Mouse (Mus musculus): ENCODE measurements at regions not wholly inside any gene's neighbourhood (a gene's known extent, or its start where the extent isn't known, plus 50 kb on each side); places are given as distances from the start of the nearest gene placed in this dataset.

DNA sequence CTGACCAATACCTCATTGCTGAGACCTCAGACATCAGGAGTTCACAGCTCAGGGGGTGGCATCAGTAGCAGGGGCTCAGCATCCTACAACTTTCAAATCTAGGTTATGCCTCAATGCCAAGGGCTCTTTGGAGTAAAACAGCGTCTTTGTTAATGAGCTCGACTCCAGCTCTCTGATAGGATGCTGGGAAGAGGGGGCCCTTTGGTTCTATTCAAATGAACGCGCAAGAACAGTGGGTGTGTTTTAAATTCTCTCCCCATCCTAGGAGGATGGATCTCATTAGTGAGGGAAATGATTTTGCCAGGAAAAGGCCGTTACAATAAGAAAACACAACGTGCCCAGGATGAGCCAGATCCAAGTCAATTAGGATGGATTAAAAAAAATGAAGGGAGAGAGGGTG lies 132.2 kb upstream of the 3110018I06Rik start:
- in situ Hi-C loops (cut with MboI, MseI) = no loop called here

DNA sequence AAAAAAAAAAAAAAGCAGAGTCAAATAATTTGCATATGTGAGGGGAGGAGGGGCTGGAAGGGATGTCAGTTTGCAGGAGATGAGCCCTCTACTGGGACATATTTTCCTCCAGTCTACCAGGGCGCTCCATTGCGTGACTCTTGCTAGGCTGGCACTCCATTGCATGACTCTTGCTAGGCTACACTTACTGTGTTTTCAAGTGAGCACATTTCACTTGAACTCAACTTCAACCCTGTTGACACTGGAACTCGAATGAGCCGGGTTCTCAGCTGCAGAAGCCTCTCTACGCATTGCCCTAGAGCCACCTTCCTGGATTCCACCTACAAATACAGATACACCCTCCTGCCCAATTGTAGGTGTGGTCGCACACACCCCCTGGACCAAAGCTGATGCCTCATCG lies 131.5 kb upstream of the 3110018I06Rik start:
- in situ Hi-C loops (cut with MboI, MseI) = no loop called here

DNA sequence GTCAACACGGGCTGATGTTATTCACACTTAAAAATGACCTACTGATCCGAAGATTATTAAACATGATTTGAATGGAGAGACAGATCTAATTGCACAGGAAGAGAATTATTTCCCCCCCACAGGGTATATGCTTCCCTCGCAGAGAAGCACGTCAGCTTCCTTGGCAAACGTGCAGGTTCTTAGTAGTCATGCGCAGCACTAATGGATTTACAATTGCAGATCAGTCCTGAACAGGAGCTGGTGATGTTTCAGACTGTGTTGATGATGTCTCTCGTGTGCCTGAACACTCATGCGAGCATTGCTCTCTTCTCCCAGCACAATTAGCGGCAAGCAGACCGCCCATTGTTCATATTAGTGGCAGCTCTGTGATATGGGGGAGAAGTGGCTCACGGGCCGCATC lies 127.9 kb upstream of the 3110018I06Rik start:
- in situ Hi-C loops (cut with MboI, MseI) = no loop called here

DNA sequence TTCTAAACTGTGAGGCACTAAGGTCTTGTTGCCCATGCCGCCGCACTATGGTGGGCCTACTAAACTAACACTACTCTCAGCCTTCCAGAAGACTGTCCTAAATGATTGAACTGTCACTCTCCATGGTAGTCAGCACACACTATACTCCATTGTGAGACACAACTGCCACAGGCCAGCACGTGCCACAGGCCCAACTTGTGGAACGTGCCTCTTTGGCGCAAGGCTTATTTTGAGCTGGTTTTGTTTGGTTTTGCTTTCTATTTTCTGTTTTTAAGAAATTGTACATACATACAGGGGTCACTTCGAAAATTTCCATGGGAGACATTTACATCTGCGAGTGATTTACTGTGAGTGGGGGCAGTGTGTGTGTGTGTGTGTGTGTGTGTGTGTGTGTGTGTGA lies 126.8 kb upstream of the 3110018I06Rik start:
- in situ Hi-C loops (cut with MboI, MseI) = no loop called here

DNA sequence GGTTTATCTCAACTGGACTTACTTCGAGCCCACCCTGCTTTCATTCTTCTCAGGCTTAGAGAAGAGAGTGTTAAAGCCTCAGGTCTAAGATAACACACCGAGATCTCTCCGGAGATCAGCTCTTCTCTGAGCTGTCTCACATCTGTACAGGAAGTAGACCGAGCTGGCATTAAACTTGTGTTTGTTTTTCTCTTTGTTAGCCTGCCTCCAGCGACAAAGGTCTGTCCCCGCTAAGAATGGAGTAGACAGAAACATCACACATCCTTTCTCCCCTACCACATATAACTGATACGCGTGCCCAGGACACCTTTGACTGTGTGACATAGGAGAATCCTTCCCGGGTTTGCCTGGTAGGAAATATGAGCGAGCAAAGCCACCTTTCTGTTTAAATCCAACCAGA lies 126.3 kb upstream of the 3110018I06Rik start:
- in situ Hi-C loops (cut with MboI, MseI) = no loop called here

DNA sequence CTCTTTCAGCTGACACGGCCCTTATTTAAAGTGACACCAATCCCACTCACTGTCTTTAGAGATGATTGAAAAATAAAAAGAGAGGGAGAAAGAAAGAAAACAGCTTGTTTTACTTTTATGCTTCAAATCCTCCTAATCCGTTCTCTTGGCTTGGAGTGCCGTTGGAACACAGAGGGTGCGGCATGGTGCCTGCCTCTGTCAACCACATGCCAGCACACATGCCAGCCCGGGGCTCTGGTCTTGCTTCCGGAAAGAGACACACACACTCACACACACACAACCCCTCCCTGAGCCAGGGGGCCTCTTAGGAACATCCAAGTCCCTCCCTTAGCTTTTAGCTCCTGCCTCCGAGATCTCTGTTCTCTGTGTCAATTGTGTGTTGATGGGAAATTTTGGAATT lies 116.2 kb upstream of the 3110018I06Rik start:
- in situ Hi-C loops (cut with MboI, MseI) = no loop called here

DNA sequence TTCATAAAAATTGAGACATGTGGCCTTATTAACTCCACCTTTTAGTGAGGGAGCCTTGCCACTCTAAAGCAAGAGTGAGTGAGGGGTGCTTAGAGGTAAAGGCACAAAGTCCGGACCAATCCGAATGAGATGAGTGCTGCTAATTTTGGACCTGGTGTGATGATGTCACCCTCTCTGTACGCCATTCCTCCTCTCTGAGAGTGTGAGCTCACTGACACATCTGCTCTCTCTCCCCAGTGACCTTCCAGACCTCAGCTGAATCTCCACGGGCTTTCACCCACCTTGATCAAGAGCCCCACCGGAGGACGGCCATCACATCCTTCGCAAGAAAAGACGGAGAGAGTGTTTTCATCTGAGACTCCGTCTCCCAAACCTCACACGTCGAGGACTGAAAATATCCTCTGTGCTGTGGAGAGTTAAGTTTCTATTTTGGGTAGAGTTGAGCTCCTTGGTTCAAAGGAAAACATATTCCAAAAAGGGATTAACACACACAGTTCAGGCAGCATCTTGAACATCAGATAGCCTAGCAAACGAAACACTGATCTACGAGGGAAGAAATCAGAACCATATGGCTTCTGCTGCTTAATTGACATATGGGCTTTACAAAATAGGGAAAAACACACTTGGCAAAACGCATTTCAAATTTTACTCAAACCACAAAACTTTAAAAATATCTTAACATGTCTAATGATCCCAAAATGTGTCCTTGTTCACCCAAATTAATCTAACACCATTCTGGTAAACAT lies 96.2 kb upstream of the 3110018I06Rik start:
- in situ Hi-C loops (cut with MboI, MseI) = no loop called here

DNA sequence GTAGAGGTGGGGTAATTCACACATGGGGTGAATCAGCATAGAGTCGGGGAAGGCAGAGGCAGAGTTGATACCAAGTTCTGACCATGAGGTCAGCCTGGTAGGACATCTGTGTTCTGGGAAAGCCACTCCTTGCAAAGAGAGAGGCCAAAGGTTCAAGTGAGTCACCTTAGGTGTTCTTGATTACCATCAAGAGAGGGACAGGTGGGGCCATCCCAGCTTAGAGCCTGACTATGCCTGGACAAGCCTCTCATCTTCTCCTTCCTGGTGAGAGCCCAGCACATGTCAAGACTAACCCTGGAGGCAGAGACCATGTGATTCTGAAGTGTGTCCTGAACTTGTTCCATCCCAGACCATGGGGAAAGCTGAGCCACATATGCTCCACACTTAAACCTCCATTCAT lies 94.0 kb upstream of the 3110018I06Rik start:
- in situ Hi-C loops (cut with MboI, MseI) = no loop called here

DNA sequence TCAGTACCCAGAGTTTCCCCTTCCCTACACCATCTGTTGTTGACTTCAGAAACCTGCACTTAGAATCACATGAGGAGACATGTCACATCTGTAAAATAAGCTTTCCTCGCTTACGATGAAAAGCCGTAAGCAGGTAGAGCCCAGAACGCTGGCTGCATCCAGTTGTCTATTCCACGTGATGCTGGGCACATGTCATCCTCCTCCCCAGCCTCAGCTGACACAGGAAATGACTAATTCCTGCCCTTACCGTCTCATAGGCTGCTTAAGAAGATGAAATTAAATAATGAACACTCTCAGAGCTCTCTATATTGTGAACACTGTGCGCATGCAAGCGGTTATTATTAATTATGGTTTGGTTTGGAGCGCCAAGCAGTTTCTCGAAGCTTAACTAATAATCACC lies 83.6 kb upstream of the 3110018I06Rik start:
- in situ Hi-C loops (cut with MboI, MseI) = no loop called here

DNA sequence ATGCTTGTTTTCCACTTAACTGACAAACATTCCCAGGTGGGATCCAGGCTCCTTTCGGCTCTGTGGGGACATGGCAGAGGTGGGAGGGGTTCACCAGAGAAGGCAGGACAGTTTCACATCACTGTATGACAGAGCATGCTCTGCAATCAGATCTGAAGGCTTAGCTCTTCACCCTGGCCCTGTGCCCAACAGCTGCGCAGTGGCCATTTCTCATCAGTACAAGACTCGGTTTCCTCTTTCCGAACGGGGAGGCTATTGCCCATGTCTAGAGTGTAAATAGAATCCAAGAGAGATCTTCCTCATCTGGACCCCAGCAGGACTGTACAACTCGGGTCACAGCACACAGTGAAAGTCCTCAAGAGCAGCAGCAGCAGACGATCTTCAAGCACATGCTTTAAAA lies 64.5 kb upstream of the 3110018I06Rik start:
- in situ Hi-C loops (cut with MboI, MseI) = no loop called here

DNA sequence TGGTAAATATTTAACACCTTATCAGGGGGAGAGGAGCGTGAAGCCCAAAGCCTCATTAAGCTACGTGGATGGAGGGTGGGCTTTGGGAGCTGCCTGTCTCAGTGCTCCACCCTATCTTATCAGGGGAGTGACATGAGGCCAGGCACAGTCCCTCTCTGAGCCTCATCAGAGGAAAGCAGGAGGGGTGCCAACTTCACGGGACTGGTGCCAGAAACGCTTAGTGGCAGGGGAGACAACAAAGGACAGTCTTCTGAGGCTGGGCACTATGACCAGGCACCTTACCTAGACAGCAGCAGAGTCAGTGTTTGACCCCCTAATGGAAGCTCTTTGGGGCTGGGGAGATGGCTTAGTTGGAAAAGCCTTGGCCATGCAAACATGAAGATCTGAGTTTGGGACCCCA lies 49.9 kb upstream of the 3110018I06Rik start:
- in situ Hi-C loops (cut with MboI, MseI) = no loop called here
